Mouse (Mus musculus) adrenal gland, adult 18-20 months (tissue): ENCODE results near the gene Fam92b. TPM values are rescaled to one million over a fixed set of nuclear protein-coding genes. Genes with fewer than 3 reads are reported as not detected.

Experiments used
- DNase-seq, 2 experiments: peaks; one replicate each; pipeline ENCODE4 v3.0.0; 2021 to 2022; ENCODE audit warnings: low spot score in 2 of 2
- total RNA-seq, 2 experiments: library from RNA; stranded (reverse); gene quantifications; 1 replicate in 1 of 2; 2 replicates in 1 of 2; pipeline ENCODE4 v1.2.3; 2021

Fam92b gene
- total RNA-seq, 2 experiments from 2014 or later, result 0.70 to 1.6 TPM

- no peak for DNase-seq
Observed at GRCm38 (mm10) chr8:120190107-120190809, 13.0 kb upstream of the Fam92b start.

GRCm38 (mm10) chr8:120189440-120189839 is 12.2 kb upstream of the Fam92b start:
- DNase-seq, result no peak

GRCm38 (mm10) chr8:120188510-120188909 is 11.2 kb upstream of the Fam92b start:
- peak; percentile 38 to 74 for DNase-seq

GRCm38 (mm10) chr8:120186454-120186853 is 9.2 kb upstream of the Fam92b start:
- DNase-seq, result peak in 1 of 2 experiments; percentile 40

GRCm38 (mm10) chr8:120184850-120185792 is 7.9 kb upstream of the Fam92b start:
- no peak for DNase-seq

- no peak for DNase-seq
Observed at GRCm38 (mm10) chr8:120184366-120184765, 7.1 kb upstream of the Fam92b start.

- DNase-seq, result no peak
Observed at GRCm38 (mm10) chr8:120181861-120182414, 4.7 kb upstream of the Fam92b start.

GRCm38 (mm10) chr8:120181274-120181673 is 4.0 kb upstream of the Fam92b start:
- DNase-seq, result no peak

GRCm38 (mm10) chr8:120180445-120180970 is 3.2 kb upstream of the Fam92b start:
- no peak for DNase-seq

- DNase-seq, result peak; percentile 94 to 97
Observed at GRCm38 (mm10) chr8:120179027-120179431, 1.8 kb upstream of the Fam92b start.

- no peak for DNase-seq
Observed at GRCm38 (mm10) chr8:120178124-120178514, 853 bp upstream of the Fam92b start.

- no peak for DNase-seq
Observed at GRCm38 (mm10) chr8:120176605-120177004, 661 bp downstream of the Fam92b start.

- no peak for DNase-seq
Observed at GRCm38 (mm10) chr8:120174606-120175005, 2.7 kb downstream of the Fam92b start.

GRCm38 (mm10) chr8:120173195-120173594 is 4.1 kb downstream of the Fam92b start:
- DNase-seq, result no peak

- no peak for DNase-seq
Observed at GRCm38 (mm10) chr8:120169119-120169518, 8.1 kb downstream of the Fam92b start.

- no peak for DNase-seq
Observed at GRCm38 (mm10) chr8:120167821-120168220, 9.4 kb downstream of the Fam92b start.

- no peak for DNase-seq
Observed at GRCm38 (mm10) chr8:120167136-120167535, 10.1 kb downstream of the Fam92b start.

GRCm38 (mm10) chr8:120164026-120164425 is 13.2 kb downstream of the Fam92b start:
- no peak for DNase-seq

- no peak for DNase-seq
Observed at GRCm38 (mm10) chr8:120163376-120163775, 13.9 kb downstream of the Fam92b start.

GRCm38 (mm10) chr8:120162404-120162752 is 14.9 kb downstream of the Fam92b start:
- DNase-seq, result no peak

- peak in 1 of 2 experiments; percentile 48 for DNase-seq
Observed at GRCm38 (mm10) chr8:120161658-120162403, 15.4 kb downstream of the Fam92b start.
